Mouse (Mus musculus) liver, embryonic 15.5 days (tissue): ENCODE measurements around the gene Nfe2l2. TPM values are rescaled to one million over a fixed set of nuclear protein-coding genes. Genes with fewer than 3 reads are reported as not detected.
"Not testable (repeated sequence)": the region's sequence is repeated elsewhere in the genome, so short reads cannot be mapped to it uniquely, and the experiment has no call there.

Experiments
- ATAC-seq: fragments of 200-750 bp; cut with Nextera tagmentation; 2 replicates; pipeline ENCODE4 v1.8.0; 2017; ENCODE audit warnings: moderate number of reproducible peaks, mild to moderate bottlenecking, moderate library complexity; ENCODE audit not compliant: insufficient read depth
- H3K27ac ChIP-seq: fragments of 300-500 bp; sonication (generic); replicated peaks from 2 replicates; pipeline ENCODE4 v1.5.1; 2015; ENCODE audit warnings: mild to moderate bottlenecking, inconsistent platforms
- H3K27me3 ChIP-seq: fragments of 300-500 bp; sonication (generic); 2 replicates; pipeline ENCODE4 v1.6.1; 2015; ENCODE audit warnings: mild to moderate bottlenecking, inconsistent platforms
- H3K36me3 ChIP-seq: fragments of 300-500 bp; sonication (generic); replicated peaks from 2 replicates; pipeline ENCODE4 v1.6.1; 2015; ENCODE audit warnings: moderate library complexity, mild to moderate bottlenecking, inconsistent platforms
- H3K4me1 ChIP-seq: fragments of 300-500 bp; sonication (generic); replicated peaks from 2 replicates; pipeline ENCODE4 v1.6.1; 2015; ENCODE audit warnings: inconsistent platforms
- H3K4me2 ChIP-seq: fragments of 300-500 bp; sonication (generic); 2 replicates; pipeline ENCODE4 v1.6.1; 2015; ENCODE audit warnings: moderate library complexity, mild to moderate bottlenecking, inconsistent platforms
- H3K4me3 ChIP-seq: fragments of 300-500 bp; sonication (generic); replicated peaks from 2 replicates; pipeline ENCODE4 v1.5.1; 2015; ENCODE audit warnings: mild to moderate bottlenecking, inconsistent platforms
- H3K9ac ChIP-seq: fragments of 300-500 bp; sonication (generic); 2 replicates; pipeline ENCODE4 v1.6.1; 2015; ENCODE audit warnings: moderate library complexity, mild to moderate bottlenecking, inconsistent platforms
- H3K9me3 ChIP-seq: fragments of 300-500 bp; sonication (generic); replicated peaks from 2 replicates; pipeline ENCODE4 v1.6.1; 2016; ENCODE audit warnings: inconsistent platforms
- WGBS: fragments of 180-500 bp; shearing (Covaris S2); methylation state at CpG from one replicate; pipeline ENCODE4 v1.1.7; 2015; ENCODE audit warnings: mixed read lengths; ENCODE audit not compliant: insufficient replicate concordance; 5-methylcytosine and 5-hydroxymethylcytosine counted together
- polyA plus RNA-seq: library from polyadenylated mRNA; unstranded; fragments of >200 nt; fragmentation: Nextera tagmentation; extraction: Ambion mirVana; gene quantifications from 2 replicates; pipeline ENCODE4 v1.2.1, GENCODE M21; 2015

Gene Nfe2l2
- polyA plus RNA-seq, 1 experiment from 2014 or later, result 37.1 TPM

DNA sequence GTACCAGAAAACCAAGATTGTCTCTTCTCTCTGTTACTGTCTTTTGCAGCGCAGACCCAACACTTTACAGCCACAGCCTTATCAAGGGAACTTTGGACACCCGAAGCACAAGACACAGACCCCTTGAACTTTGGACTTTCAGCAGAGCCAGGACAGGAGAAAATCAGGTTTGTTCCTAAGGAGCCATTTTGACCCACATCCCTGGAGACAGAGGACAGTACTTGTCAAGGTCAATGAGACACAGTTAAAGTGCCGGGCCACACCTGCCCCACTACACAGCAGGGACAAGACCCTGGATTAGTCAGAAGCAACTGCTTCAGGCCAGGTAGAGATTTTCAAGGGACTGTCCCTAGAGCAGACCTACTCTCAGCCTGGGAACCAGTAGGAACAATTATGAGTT is 7.2 kb downstream of the Nfe2l2 start:
- WGBS, result 58% methylated on average over 3 of the region's 3 CpGs
- H3K9ac ChIP-seq, result no peak overlapping the region
- peaks cover 92% of the 10 kb centered on the region for H3K4me1 ChIP-seq
- no peak overlapping the region; the same call in 1 of the 2 replicates for H3K27ac ChIP-seq
- peak overlapping the region; percentile 4; the same call in 1 of the 2 replicates for H3K4me2 ChIP-seq
- H3K9me3 ChIP-seq, result no peaks in the 10 kb centered on the region
- no peaks in the 10 kb centered on the region for H3K27me3 ChIP-seq
- H3K36me3 ChIP-seq, result peaks cover 55% of the 10 kb centered on the region
- no peak for ATAC-seq
- H3K4me3 ChIP-seq, result no peak overlapping the region

DNA sequence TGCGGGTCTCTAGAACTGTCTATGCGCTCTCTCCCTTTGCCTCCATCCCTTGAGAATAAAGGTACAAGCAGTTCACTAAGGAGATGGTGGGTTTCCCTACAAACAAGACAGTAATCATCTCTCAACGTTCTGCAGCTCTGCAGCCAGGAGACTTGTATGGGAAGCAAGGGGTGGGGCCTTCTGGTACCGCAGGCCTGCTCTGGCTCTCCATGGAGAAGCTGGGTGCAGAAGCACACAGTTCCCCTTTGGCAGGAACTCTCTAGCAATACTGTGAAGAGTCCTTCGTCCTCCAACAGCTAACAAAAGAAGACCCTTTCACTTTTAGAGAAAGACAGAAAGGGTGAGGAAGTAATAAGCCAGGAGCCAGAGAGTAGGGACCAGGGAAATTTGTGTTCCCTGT is 8.1 kb downstream of the Nfe2l2 start:
- peak overlapping the region; percentile 6; the same call in 1 of the 2 replicates for H3K4me2 ChIP-seq
- 38% methylated on average over 5 of the region's 5 CpGs for WGBS
- no peak overlapping the region for H3K9ac ChIP-seq
- H3K4me3 ChIP-seq, result no peak overlapping the region
- no peak for ATAC-seq
- H3K9me3 ChIP-seq, result no peaks in the 10 kb centered on the region
- peaks cover 85% of the 10 kb centered on the region for H3K4me1 ChIP-seq
- peak overlapping the region; percentile 21 for H3K27ac ChIP-seq
- no peaks in the 10 kb centered on the region for H3K27me3 ChIP-seq
- H3K36me3 ChIP-seq, result peaks cover 60% of the 10 kb centered on the region

DNA sequence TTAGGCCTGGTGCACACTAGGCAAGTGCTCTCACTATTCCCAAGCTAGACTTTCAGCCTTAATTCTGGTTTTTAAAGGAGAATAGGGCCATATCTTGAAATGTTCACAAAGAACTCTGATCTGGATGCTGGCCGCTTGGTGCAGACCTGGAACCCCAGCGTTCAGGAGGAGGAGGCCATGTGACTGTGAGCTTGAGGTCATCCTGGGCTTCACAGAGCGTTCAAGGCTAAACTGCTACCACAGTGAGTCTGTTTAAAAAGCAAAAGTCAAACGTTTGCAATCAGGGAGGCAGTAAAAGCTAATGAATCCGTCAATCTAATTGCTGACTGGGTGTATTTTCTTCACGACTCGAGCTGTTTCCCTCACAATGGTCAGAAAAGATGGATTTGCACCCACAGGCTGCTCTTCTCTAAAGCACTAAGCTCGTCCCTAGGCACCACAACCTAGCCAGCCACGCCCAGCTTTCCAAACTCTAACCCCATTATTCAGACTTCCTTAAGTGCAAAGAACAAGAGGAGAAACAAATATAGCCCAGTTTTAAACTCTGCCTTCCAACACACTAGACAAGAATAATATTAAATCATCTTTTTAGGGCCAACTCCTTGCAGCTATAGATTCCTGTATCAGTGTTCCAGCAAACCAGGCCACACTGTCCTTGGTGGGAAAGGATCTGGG is 8.6 kb downstream of the Nfe2l2 start:
- Histone ChIP-seq H3K9ac (no peak overlapping the region), H3K27me3 (no peaks in the 10 kb centered on the region), H3K27ac (peak overlapping the region; percentile 21; the same call in 1 of the 2 replicates), H3K36me3 (peaks cover 55% of the 10 kb centered on the region), H3K4me3 (no peak overlapping the region), H3K4me1 (peaks cover 80% of the 10 kb centered on the region), H3K9me3 (no peaks in the 10 kb centered on the region), H3K4me2 (peak overlapping the region; percentile 6; the same call in 1 of the 2 replicates)
- WGBS, result 55% methylated on average over 9 of the region's 9 CpGs
- no peak for ATAC-seq

DNA sequence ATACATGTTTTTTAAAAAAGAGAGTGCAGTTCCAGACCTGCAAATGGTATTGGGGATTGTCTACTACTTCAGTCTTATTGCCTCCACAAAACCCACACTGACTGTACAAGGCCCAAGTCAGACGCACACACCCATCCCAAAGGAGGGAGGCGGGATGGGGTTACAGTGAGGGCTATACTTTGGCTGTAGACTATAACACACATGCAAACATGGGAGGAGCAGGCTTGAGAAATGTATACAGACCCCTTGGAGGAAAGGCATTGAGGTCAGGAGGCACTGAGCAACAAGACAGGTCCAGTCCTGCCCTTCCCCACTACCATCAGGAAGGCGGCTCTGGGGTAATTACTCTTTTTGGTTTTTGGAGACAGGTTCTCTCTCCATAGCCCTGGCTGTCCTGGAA is 9.5 kb downstream of the Nfe2l2 start:
- H3K36me3 ChIP-seq, result peaks cover 59% of the 10 kb centered on the region
- not testable (repeated sequence) for H3K4me2 ChIP-seq, H3K27ac ChIP-seq, H3K27me3 ChIP-seq, ATAC-seq, H3K4me3 ChIP-seq, H3K9me3 ChIP-seq, H3K9ac ChIP-seq
- 86% methylated on average over 3 of the region's 3 CpGs for WGBS
- H3K4me1 ChIP-seq, result peaks cover 74% of the 10 kb centered on the region

DNA sequence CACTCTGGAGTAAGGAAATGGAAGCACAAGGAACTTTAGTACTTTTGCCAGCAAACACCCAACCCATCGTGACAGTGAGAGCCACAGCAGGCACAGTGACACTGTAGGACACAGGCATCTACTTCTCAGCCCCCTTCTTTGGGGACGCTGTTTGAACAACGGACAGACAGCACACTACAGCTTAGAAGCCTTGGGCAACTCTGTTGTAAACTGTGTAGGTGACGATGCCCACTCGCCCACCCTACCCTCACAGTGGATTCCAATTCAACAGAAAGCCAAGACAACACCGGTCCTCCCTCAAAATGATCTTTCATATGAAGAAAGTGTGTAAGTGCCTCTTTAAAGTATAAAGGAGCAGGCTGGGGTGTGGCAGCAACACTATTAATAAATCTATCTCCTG is 12.1 kb downstream of the Nfe2l2 start:
- Histone ChIP-seq H3K4me2 (no peak overlapping the region), H3K4me1 (peaks cover 71% of the 10 kb centered on the region), H3K9ac (no peak overlapping the region), H3K9me3 (no peaks in the 10 kb centered on the region), H3K36me3 (peaks cover 63% of the 10 kb centered on the region), H3K4me3 (no peak overlapping the region), H3K27me3 (no peaks in the 10 kb centered on the region), H3K27ac (no peak overlapping the region)
- 81% methylated on average over 6 of the region's 6 CpGs for WGBS
- ATAC-seq, result no peak

DNA sequence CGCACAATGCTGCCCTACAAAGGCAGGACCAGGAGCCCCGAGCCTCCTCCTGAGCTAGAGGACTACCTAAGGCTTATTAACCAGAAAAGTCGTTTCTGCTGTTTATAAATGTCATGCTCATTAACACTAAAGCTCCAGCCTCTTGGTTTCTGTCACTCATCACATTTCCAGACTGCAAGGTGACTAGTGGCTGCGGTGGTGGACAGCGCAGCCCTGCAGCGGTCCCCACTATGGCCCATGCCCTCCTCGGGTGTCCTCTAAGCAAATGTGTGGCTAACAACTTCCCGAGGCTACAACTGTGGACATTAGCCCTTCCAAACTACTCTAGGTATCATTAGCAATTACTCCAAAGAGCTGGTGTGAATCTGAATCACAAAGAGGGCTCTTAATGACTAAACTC is 13.1 kb downstream of the Nfe2l2 start:
- H3K4me2 ChIP-seq, result no peak overlapping the region
- no peak overlapping the region for H3K4me3 ChIP-seq
- H3K36me3 ChIP-seq, result peaks cover 63% of the 10 kb centered on the region
- no peaks in the 10 kb centered on the region for H3K9me3 ChIP-seq
- H3K27me3 ChIP-seq, result no peaks in the 10 kb centered on the region
- H3K9ac ChIP-seq, result no peak overlapping the region
- ATAC-seq, result no peak
- H3K27ac ChIP-seq, result no peak overlapping the region
- H3K4me1 ChIP-seq, result peaks cover 71% of the 10 kb centered on the region
- WGBS, result 84% methylated on average over 8 of the region's 8 CpGs

DNA sequence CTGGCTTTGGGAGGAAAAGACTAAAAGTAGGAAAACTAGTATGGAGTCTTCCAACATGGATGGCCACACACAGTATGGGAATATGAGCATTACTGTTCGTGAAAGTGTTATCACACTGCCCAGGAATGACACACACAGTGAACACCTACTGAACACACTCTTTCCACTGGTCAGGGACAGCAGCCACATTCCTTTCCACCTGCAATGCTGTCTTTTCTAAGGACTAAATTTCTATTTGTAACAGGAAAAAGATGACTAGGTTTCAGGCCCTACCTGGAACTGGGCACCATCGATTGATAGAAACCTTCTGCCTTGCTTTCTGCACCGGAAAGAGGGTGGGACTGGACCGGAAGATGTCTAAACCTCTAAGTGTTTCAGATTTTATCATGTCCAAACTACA is 13.8 kb downstream of the Nfe2l2 start:
- H3K4me3 ChIP-seq, result no peak overlapping the region
- H3K36me3 ChIP-seq, result peaks cover 56% of the 10 kb centered on the region
- H3K9ac ChIP-seq, result no peak overlapping the region
- no peak for ATAC-seq
- 69% methylated on average over 4 of the region's 4 CpGs for WGBS
- H3K27me3 ChIP-seq, result no peaks in the 10 kb centered on the region
- no peak overlapping the region for H3K4me2 ChIP-seq
- H3K27ac ChIP-seq, result no peak overlapping the region
- no peaks in the 10 kb centered on the region for H3K9me3 ChIP-seq
- peaks cover 70% of the 10 kb centered on the region for H3K4me1 ChIP-seq

DNA sequence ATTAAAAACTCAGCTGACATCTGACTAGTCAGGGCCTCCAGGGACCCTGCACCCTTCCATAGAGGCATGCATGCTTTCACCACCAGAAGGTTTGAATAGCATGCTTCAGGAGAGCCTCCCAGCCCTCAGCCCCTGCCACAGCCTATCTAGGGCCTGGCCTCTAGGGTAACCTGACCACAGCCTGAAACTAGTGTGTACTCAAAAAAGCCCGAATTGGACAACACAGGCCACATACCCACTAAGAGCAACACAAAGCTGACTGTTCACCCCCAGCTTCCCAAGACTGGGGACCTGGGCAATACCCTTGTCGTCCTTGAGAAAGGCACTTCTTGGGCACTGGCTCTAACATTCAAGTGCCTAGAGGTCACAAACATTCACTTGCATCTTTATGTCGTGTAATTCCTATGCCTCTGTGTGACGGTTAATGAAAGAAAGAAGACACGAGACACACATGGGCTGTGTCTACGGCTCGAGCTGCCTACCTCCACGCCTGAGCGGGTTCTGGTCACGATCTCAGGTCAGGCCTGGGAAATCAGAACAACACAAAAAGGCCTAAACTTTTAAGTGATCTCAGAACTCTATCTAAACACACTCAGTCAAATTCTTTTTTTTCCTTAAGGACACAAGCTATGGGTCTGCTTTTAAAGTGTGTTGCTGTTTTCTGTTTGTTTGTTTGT is 14.8 kb downstream of the Nfe2l2 start:
- WGBS, result 79% methylated on average over 10 of the region's 10 CpGs
- Histone ChIP-seq H3K9ac (no peak overlapping the region), H3K27me3 (no peaks in the 10 kb centered on the region), H3K27ac (no peak overlapping the region), H3K4me3 (no peak overlapping the region), H3K9me3 (no peaks in the 10 kb centered on the region), H3K36me3 (peaks cover 49% of the 10 kb centered on the region), H3K4me1 (peaks cover 68% of the 10 kb centered on the region), H3K4me2 (no peak overlapping the region)
- no peak for ATAC-seq

DNA sequence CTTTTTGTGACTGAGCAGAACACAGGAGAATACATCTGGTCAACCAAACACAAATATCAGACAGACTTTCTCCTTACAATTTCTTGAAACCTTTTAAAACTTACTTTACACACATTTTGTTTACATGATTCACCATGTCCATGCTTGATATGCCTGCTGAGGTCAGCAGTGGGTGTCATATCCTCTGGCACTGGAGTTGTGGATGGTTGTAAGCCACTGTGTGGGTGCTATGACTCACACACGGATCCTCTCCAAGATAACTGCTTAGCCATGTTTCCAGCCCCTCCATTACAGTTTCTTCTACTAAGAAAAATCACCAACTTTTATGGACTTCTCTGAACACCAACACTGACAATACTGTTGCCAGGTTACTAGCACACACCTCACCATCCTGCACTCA is 15.5 kb downstream of the Nfe2l2 start:
- peaks cover 72% of the 10 kb centered on the region for H3K4me1 ChIP-seq
- WGBS, result 76% methylated on average over 1 of the region's 1 CpGs
- peaks cover 46% of the 10 kb centered on the region for H3K36me3 ChIP-seq
- H3K27ac ChIP-seq, result no peak overlapping the region
- no peak overlapping the region for H3K4me3 ChIP-seq
- H3K27me3 ChIP-seq, result no peaks in the 10 kb centered on the region
- no peak overlapping the region for H3K4me2 ChIP-seq
- no peaks in the 10 kb centered on the region for H3K9me3 ChIP-seq
- ATAC-seq, result no peak
- no peak overlapping the region for H3K9ac ChIP-seq

DNA sequence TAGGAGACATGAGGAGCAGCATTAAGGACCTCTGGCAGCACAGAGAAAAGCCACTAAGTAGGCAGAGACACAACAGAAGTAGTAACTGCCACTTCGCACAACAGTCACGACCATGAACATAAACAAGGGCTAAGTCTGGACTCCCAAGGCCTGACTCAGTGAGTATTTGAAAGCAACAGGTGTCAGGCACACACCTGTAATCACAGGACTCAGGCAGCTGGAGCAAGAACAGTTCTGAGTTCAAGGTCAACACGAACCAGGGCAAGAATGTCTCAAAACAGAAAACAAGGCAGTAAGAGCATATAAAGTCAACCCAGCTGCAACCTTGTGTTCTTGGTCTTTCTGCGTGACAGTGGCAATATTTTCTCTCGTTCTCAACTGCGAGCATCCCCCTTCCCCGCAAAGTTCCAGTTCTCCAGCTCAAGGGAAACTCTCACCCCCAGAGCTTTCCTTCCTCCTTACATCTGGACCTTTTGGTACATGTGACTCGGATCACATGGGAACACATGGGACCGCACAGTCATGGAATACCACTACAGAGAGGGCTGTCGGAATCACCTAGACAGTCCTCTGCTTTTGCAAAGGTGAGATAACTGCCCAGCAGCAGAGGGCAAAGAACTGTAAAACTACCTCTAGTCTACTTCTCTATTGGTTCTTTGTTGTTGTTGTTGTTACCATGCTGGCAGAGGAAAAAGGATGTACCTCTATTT is 17.2 kb downstream of the Nfe2l2 start:
- Histone ChIP-seq H3K9ac (no peak overlapping the region), H3K27me3 (no peaks in the 10 kb centered on the region), H3K4me1 (peaks cover 70% of the 10 kb centered on the region), H3K4me2 (no peak overlapping the region), H3K9me3 (no peaks in the 10 kb centered on the region), H3K36me3 (peaks cover 42% of the 10 kb centered on the region), H3K4me3 (no peak overlapping the region), H3K27ac (no peak overlapping the region)
- WGBS, result 81% methylated on average over 10 of the region's 10 CpGs
- ATAC-seq, result no peak

DNA sequence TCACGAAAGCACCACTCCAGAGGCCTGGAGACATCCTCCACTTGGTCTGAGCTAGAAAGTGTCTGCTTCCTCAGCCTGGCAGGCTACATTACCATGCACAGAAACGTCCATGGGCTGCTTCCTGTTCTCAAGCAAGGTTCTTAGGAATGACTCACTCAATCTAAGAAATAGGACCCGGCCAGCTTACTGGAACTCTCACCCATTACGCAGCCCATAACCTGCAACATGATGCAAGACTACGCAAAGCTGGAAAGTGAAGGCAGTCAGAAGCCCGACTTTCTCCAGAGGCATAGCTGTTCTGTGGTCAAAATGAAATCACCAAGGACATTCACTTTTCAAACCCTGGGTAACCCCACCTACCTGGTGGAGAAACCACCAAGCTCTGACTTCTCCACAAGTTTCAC is 19.0 kb downstream of the Nfe2l2 start:
- peaks cover 42% of the 10 kb centered on the region for H3K36me3 ChIP-seq
- 42% methylated on average over 6 of the region's 6 CpGs for WGBS
- no peak overlapping the region for H3K4me3 ChIP-seq
- no peak overlapping the region for H3K4me2 ChIP-seq
- no peaks in the 10 kb centered on the region for H3K9me3 ChIP-seq
- no peak for ATAC-seq
- peak overlapping the region; percentile 36; the same call in 1 of the 2 replicates for H3K27ac ChIP-seq
- H3K9ac ChIP-seq, result no peak overlapping the region
- H3K27me3 ChIP-seq, result no peaks in the 10 kb centered on the region
- peaks cover 79% of the 10 kb centered on the region for H3K4me1 ChIP-seq
